Mouse (Mus musculus) megakaryocyte, embryonic 14.5 days (primary cell): ENCODE data around the gene Cdh22. TPM values are rescaled to one million over a fixed set of nuclear protein-coding genes. Genes with fewer than 3 reads are reported as not detected.

Source experiments
- H3K27me3 ChIP-seq: replicated peaks from 2 replicates; pipeline ENCODE3; 2012; ENCODE audit warnings: inconsistent platforms
- H3K36me3 ChIP-seq: replicated peaks from 2 replicates; pipeline ENCODE3; 2012; ENCODE audit warnings: low read length, inconsistent platforms, mixed read lengths
- H3K4me1 ChIP-seq: 2 replicates; pipeline ENCODE4 v1.6.1; 2012; ENCODE audit warnings: inconsistent platforms
- H3K4me3 ChIP-seq: replicated peaks from 2 replicates; pipeline ENCODE3; 2012; ENCODE audit warnings: moderate library complexity, mild to moderate bottlenecking, inconsistent platforms
- H3K9me3 ChIP-seq: 2 replicates; pipeline ENCODE4 v1.6.1; 2012; ENCODE audit warnings: inconsistent platforms
- FLI1 ChIP-seq: IDR thresholded peaks from 2 replicates; pipeline ENCODE4 v1.6.1; 2012; ENCODE audit warnings: low read length, inconsistent platforms, mixed read lengths
- GATA1 ChIP-seq: IDR thresholded peaks from 3 replicates; pipeline ENCODE4 v1.6.1; 2012; ENCODE audit warnings: mixed read lengths, low read length, inconsistent platforms, borderline replicate concordance
- polyA plus RNA-seq: library from polyadenylated mRNA; stranded (reverse); fragments of >175 nt; gene quantifications from 2 replicates; pipeline ENCODE4 v1.2.3, GENCODE M21; 2012; ENCODE audit warnings: low replicate concordance; ENCODE audit not compliant: insufficient read depth

Gene Cdh22
- polyA plus RNA-seq, 1 experiment, result 0.23 TPM

DNA sequence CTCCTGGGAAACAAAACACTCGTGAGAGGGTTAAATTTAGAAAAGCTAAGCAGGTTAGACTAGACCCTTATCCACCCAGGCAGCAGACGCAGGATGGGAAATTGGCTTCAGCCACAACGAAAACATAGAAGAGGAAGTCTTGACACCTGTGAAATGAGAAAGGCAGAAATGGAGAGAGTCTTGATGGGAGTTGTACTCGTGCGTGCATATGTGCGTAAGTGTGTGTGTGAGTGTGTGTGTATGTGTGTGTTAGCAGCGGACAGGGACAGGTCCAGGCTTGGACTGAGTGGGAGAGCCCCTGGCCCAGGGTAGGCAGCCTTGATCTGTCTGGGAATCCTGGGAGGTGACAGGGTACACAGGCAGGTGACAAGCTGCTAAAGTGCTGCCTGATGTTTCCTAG is 36.2 kb upstream of the Cdh22 start:
- Histone ChIP-seq H3K4me1 (peaks cover 14% of the 10 kb centered on the region), H3K4me3 (peak overlapping the region; percentile 0), H3K9me3 (no peaks in the 10 kb centered on the region), H3K36me3 (peaks cover under 1% of the 10 kb centered on the region), H3K27me3 (peaks cover 63% of the 10 kb centered on the region)
- no peak for TF ChIP-seq FLI1
- no peak for TF ChIP-seq GATA1

DNA sequence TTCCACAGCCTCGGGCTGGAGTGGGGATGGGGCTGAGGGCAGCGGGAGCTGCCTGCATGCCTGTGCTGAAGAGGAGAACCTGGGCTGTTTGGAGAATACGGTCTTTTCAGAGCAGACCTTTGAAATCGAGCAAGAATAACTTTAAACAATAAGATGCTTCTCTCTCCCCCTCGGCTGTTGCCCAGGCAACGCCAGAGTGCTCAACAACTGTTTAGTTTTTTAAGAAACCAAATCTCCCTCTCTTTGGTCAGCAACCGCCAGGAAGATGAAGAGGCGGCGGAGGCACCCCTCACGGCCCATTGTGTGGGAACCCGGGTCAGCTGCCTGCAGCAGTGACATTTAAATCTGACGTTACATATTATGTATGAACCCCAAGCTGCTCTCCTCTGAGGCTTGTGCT is 32.1 kb upstream of the Cdh22 start:
- no peak overlapping the region for H3K4me3 ChIP-seq
- peaks cover 23% of the 10 kb centered on the region for H3K4me1 ChIP-seq
- H3K27me3 ChIP-seq, result peaks cover 73% of the 10 kb centered on the region
- no peaks in the 10 kb centered on the region for H3K36me3 ChIP-seq
- TF ChIP-seq FLI1, result no peak
- TF ChIP-seq GATA1, result no peak
- H3K9me3 ChIP-seq, result no peaks in the 10 kb centered on the region

GRCm38 (mm10) chr2:165263861-165264260 is 29.2 kb upstream of the Cdh22 start:
- no peaks in the 10 kb centered on the region for H3K9me3 ChIP-seq
- no peak for TF ChIP-seq GATA1
- no peak for TF ChIP-seq FLI1
- no peaks in the 10 kb centered on the region for H3K36me3 ChIP-seq
- H3K27me3 ChIP-seq, result peaks cover 82% of the 10 kb centered on the region
- no peak overlapping the region for H3K4me3 ChIP-seq
- peaks cover 18% of the 10 kb centered on the region for H3K4me1 ChIP-seq

- Histone ChIP-seq H3K27me3 (peaks cover 86% of the 10 kb centered on the region), H3K4me1 (peaks cover 24% of the 10 kb centered on the region)
These were observed 27.8 kb upstream of the Cdh22 start for GRCm38 (mm10) chr2:165262274-165262990.

GRCm38 (mm10) chr2:165259859-165260258 is 25.2 kb upstream of the Cdh22 start:
- TF ChIP-seq FLI1, result no peak
- no peak for TF ChIP-seq GATA1
- H3K4me1 ChIP-seq, result peaks cover 42% of the 10 kb centered on the region
- no peaks in the 10 kb centered on the region for H3K9me3 ChIP-seq
- peaks cover 89% of the 10 kb centered on the region for H3K27me3 ChIP-seq
- no peak overlapping the region for H3K4me3 ChIP-seq
- no peaks in the 10 kb centered on the region for H3K36me3 ChIP-seq

More at GRCm38 (mm10) chr2:165262274-165262990, 27.8 kb upstream of the Cdh22 start:
- no peaks in the 10 kb centered on the region for H3K36me3 ChIP-seq
- TF ChIP-seq FLI1, result no peak
- no peak for TF ChIP-seq GATA1
- no peak overlapping the region for H3K4me3 ChIP-seq
- H3K9me3 ChIP-seq, result no peaks in the 10 kb centered on the region

DNA sequence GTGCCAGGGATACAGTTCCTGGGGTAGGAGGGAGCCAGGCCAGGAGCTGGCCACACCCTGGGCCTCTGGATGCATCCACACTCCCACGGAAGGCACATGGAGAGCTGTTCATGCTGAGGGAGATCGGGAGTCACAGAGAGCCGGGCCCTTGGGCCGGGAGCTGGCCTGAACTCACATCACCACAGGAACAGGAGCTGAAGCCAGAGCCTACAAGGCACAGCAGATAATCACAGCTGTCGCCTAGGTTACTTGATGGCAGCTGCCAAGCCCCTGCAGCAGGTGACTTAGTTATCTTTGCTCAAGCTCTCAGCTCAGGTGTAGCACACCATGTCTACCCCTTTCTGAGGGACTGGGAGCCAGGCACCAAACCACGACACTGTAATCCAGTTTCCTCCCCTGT is 23.7 kb upstream of the Cdh22 start:
- Histone ChIP-seq H3K36me3 (no peaks in the 10 kb centered on the region), H3K9me3 (no peaks in the 10 kb centered on the region), H3K4me3 (no peak overlapping the region), H3K27me3 (peaks cover 92% of the 10 kb centered on the region), H3K4me1 (peaks cover 29% of the 10 kb centered on the region)
- TF ChIP-seq FLI1, result no peak
- TF ChIP-seq GATA1, result no peak

DNA sequence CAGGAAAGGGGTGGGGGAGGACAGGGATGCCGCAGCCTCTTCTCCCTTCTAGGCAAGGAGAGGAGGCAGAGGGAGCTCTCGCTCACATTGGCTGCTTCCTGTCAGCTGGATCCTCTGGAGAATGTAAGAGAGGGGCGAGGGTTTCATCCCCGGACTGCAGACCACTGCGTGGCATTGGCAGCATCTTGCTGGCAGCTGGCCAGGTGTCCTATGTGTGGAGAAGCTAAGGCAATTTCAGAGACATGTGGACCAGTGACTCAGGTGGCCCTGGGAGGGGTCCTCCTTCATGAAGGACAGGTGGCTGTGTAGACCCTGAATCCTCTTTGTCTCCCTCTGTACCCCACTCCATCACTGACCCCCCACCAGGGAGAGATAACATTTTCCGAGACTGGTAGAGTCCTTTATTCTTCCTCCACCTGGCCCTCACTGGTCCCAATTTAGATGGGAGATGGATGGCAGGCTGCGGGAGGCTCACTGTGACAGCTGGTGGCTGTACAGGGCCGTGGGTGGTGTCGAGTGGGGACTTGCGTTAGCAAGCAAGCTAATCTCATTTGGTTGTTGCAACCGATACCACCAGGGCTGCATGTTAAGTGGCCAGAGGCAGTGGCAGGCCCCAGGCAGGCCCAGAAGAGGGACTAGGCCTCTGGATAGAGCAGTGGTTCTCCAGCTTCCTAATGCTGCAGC is 22.6 kb upstream of the Cdh22 start:
- Histone ChIP-seq H3K9me3 (no peaks in the 10 kb centered on the region), H3K27me3 (peaks cover 93% of the 10 kb centered on the region), H3K4me3 (no peak overlapping the region), H3K4me1 (peaks cover 25% of the 10 kb centered on the region), H3K36me3 (no peaks in the 10 kb centered on the region)
- TF ChIP-seq GATA1 (no peak), FLI1 (no peak)

DNA sequence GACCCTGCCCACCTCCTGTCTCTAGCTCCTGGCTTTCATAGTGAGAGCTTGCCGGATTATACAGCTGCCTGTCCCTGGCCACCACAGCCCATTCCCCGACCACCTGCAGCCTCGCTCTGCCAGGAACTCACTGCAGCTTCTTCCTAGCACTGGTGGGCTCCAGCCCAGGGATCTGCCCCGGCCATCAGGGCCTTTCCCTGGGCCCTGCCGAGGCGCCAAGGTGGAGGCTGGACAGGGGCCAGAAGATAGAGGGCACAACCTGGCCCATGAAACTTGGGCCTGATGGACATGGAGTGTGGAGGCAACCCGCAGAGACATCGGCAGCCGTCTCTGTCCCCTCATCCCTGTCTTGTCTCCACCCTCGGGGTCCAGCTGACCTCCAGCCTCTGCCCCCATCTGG is 21.6 kb upstream of the Cdh22 start:
- Histone ChIP-seq H3K36me3 (no peaks in the 10 kb centered on the region), H3K27me3 (peaks cover 91% of the 10 kb centered on the region), H3K4me3 (no peak overlapping the region), H3K4me1 (peaks cover 25% of the 10 kb centered on the region), H3K9me3 (no peaks in the 10 kb centered on the region)
- TF ChIP-seq GATA1 (no peak), FLI1 (no peak)

DNA sequence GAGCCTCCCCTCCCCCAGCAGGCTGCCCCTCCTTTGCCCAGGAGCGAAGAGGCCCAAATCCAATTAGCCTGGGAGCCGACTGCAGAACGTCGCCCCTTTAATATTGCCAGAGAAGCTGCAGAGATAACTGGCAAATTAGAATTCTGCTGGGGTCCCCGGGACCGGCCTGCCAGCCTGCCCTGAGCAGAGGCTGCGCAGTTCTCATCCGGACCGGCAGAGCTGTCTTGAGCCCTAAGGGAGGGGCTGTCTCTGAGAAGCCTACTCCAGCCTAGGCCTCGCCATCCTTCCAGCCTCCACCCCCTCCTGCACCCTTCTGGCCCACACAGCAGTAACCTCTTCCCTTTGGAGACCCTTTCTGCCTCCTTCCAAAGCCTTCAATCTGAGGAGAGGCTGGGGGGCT is 19.2 kb upstream of the Cdh22 start:
- Histone ChIP-seq H3K4me3 (no peak overlapping the region), H3K4me1 (peaks cover 38% of the 10 kb centered on the region), H3K9me3 (no peaks in the 10 kb centered on the region), H3K36me3 (no peaks in the 10 kb centered on the region), H3K27me3 (peaks cover 83% of the 10 kb centered on the region)
- TF ChIP-seq FLI1 (no peak), GATA1 (no peak)

- Histone ChIP-seq H3K27me3 (peaks cover 81% of the 10 kb centered on the region), H3K4me1 (peaks cover 34% of the 10 kb centered on the region), H3K4me3 (no peak overlapping the region), H3K9me3 (no peaks in the 10 kb centered on the region), H3K36me3 (no peaks in the 10 kb centered on the region)
- TF ChIP-seq FLI1 (no peak), GATA1 (no peak)
These were observed 18.6 kb upstream of the Cdh22 start for GRCm38 (mm10) chr2:165253269-165253668.
